Mouse (Mus musculus) heart, adult 2 months (tissue): ENCODE measurements around the gene Ptn.

Experiments used
- CTCF ChIP-seq: fragments of 200-600 bp; IDR thresholded peaks from 2 replicates; pipeline ENCODE4 v1.8.1; 2022; ENCODE audit warnings: antibody characterized with exemption, mild to moderate bottlenecking, moderate library complexity
- POLR2A ChIP-seq: fragments of 200-500 bp; IDR thresholded peaks from 2 replicates; pipeline ENCODE4 v1.6.1; 2011; ENCODE audit warnings: mild to moderate bottlenecking, low read depth, low read length, control low read depth; ENCODE audit not compliant: insufficient read depth

GRCm38 (mm10) chr6:36752887-36753286 is 57.1 kb downstream of the Ptn start:
- no peak for TF ChIP-seq CTCF
- no peak for TF ChIP-seq POLR2A
